Mouse (Mus musculus): ENCODE measurements around the gene Pip5k1b. TPM values are rescaled to one million over a fixed set of nuclear protein-coding genes. Genes with fewer than 3 reads are reported as not detected.

Pip5k1b gene
- polyA plus RNA-seq, 1 experiment from 2014 or later, result 5.3 TPM

- Histone ChIP-seq H3K9ac (no peak overlapping the region), H3K4me1 (0 out of 2 replicates have a peak, but pooled peaks cover 4% of the 10 kb centered on the region), H3K27ac (peak overlapping the region; percentile 81), H3K36me3 (peaks cover 15% of the 10 kb centered on the region; the same call in 1 of the 2 replicates), H3K4me2 (no peak overlapping the region), H3K27me3 (replicated peaks) (no peaks in the 10 kb centered on the region), H3K9me3 (no peaks in the 10 kb centered on the region), H3K4me3 (replicated peaks) (no peak overlapping the region)
- 73% methylated on average over 7 of the region's 7 CpGs for WGBS
- peak; percentile 72 for ATAC-seq (ENCODE audit: insufficient read depth, low FRiP score, low read depth)
These were observed 289.4 kb downstream of the Pip5k1b start for GRCm38 (mm10) chr19:24266046-24266830.

- H3K4me1 ChIP-seq, result no peaks in the 10 kb centered on the region
- peaks cover 12% of the 10 kb centered on the region; the same call in 1 of the 2 replicates for H3K36me3 ChIP-seq
- no peak overlapping the region for H3K9ac ChIP-seq
- no peaks in the 10 kb centered on the region for H3K9me3 ChIP-seq
- no peak overlapping the region for H3K4me3 ChIP-seq (replicated peaks)
- peak; percentile 63 for ATAC-seq (ENCODE audit: insufficient read depth, low FRiP score, low read depth)
- H3K27me3 ChIP-seq (replicated peaks), result no peaks in the 10 kb centered on the region
- WGBS, result 50% methylated on average over 7 of the region's 7 CpGs
- H3K27ac ChIP-seq, result no peak overlapping the region
- H3K4me2 ChIP-seq, result no peak overlapping the region
These were observed 290.7 kb downstream of the Pip5k1b start for GRCm38 (mm10) chr19:24264991-24265390.

- WGBS, result 93% methylated on average over 14 of the region's 14 CpGs
- no peaks in the 10 kb centered on the region for H3K4me1 ChIP-seq
- H3K4me3 ChIP-seq (replicated peaks), result no peak overlapping the region
- ATAC-seq (ENCODE audit: insufficient read depth, low FRiP score, low read depth), result no peak
- H3K27ac ChIP-seq, result no peak overlapping the region
- H3K9me3 ChIP-seq, result no peaks in the 10 kb centered on the region
- H3K27me3 ChIP-seq (replicated peaks), result no peaks in the 10 kb centered on the region
- H3K9ac ChIP-seq, result no peak overlapping the region
- H3K36me3 ChIP-seq, result peaks cover 12% of the 10 kb centered on the region; the same call in 1 of the 2 replicates
- no peak overlapping the region for H3K4me2 ChIP-seq
These were observed 292.9 kb downstream of the Pip5k1b start for GRCm38 (mm10) chr19:24262736-24263135.

DNA sequence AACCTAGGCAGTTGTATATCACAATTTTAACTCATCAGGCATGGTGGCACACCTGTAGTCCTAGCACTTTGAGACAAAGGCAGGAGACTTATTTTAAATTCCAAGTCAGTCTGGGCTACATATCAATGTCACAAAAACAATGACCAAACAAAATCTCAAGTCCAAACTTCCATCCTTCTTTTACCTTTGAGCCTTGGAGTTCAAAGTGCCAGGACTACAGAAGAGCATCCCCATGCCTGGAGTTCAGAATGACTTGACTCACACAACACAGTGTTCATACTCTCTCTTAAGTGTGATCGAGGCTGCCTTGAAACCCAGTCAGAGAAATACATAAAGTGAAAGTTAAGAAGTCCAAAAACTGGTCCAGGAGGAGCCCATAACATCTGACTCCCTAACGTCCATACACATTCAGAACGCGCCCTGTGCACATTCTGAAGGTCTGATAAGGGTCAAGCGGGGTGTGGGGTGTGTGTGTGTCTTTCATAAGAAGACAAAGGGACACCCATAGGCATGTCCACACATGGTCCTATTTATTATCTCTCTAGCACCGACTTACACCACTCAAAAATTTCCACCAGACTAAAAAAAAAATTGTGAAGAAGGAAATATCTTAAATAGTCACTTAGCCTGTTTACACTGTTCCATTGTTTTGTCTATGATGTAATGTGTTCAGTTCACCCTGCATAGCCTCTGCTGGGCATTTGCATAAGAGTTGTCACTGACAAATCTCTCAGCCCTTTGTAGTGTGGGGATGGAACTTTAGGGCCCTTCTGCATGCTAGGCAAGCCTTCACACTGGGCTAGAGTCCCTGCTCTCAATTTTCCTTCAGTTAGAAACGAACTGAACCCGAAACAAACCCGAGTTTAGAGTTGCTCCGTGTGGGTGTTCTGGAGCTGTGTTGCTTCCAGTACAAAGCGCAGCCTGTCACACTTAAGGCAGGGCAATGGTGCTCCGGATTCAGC, 296.0 kb downstream of the Pip5k1b start:
- no peak for ATAC-seq (ENCODE audit: insufficient read depth, low FRiP score, low read depth)
- Histone ChIP-seq H3K27me3 (replicated peaks) (no peaks in the 10 kb centered on the region), H3K4me1 (no peaks in the 10 kb centered on the region), H3K4me3 (replicated peaks) (no peak overlapping the region), H3K27ac (0 out of 2 replicates have a peak overlapping the region, but pooled peaks have one; percentile 40), H3K9ac (no peak overlapping the region), H3K9me3 (no peaks in the 10 kb centered on the region), H3K4me2 (no peak overlapping the region), H3K36me3 (0 out of 2 replicates have a peak, but pooled peaks cover 5% of the 10 kb centered on the region)
- WGBS, result 71% methylated on average over 12 of the region's 12 CpGs

DNA sequence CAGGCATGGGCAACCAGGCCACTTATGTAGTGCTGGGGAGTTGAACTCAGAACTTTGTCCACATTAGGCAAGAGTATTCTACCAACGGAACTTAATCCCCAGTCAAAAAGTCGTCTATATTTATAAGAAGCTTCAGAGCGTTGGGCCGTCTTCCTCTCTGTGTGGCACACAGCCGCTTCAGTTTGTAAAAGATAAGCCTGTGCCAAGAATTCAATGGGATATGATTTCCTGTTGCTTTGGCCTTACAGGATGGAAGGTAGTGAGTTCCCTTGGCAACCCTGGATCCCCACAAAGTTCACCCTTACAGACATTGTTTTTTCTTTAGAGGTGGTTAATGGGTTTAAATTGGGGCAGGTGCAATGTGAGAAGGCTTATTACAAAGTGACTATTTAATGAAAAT, 297.3 kb downstream of the Pip5k1b start:
- Histone ChIP-seq H3K27ac (peak overlapping the region; percentile 44; the same call in 1 of the 2 replicates), H3K4me3 (replicated peaks) (no peak overlapping the region), H3K9me3 (no peaks in the 10 kb centered on the region), H3K9ac (no peak overlapping the region), H3K27me3 (replicated peaks) (no peaks in the 10 kb centered on the region), H3K36me3 (no peaks in the 10 kb centered on the region), H3K4me1 (peaks cover 5% of the 10 kb centered on the region; the same call in 1 of the 2 replicates), H3K4me2 (no peak overlapping the region)
- peak; percentile 27; the same call in 1 of the 2 replicates for ATAC-seq (ENCODE audit: insufficient read depth, low FRiP score, low read depth)
- 44% methylated on average over 5 of the region's 5 CpGs for WGBS

DNA sequence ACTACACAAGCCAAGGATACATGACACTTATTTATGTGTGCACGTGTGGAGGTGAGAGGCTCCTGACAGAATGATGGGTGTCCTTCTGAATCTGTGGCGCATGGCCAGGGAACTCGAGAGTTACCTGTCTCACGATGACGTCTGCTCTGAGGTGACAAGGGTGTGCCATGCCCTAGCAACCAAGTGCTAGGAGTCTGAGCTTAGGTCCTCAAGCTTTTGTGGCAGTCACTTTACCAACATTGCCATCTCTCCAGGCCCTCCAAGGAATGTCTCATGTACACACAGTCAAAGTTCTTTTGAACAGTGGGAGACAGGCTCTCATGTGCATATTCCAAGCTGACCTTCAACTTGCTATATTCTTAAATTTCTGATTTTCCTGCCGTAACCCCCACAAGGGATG, 297.7 kb downstream of the Pip5k1b start:
- Histone ChIP-seq H3K27ac (peak overlapping the region; percentile 44; the same call in 1 of the 2 replicates), H3K9ac (no peak overlapping the region)
- WGBS, result 74% methylated on average over 6 of the region's 6 CpGs

GRCm38 (mm10) chr19:24253657-24254260, 301.9 kb downstream of the Pip5k1b start:
- no peak overlapping the region for H3K4me2 ChIP-seq
- 21% methylated on average over 9 of the region's 9 CpGs for WGBS
- H3K4me3 ChIP-seq (replicated peaks), result no peak overlapping the region
- no peak for ATAC-seq (ENCODE audit: insufficient read depth, low FRiP score, low read depth)
- H3K4me1 ChIP-seq, result peaks cover 9% of the 10 kb centered on the region; the same call in 1 of the 2 replicates
- H3K27ac ChIP-seq, result no peak overlapping the region
- no peaks in the 10 kb centered on the region for H3K36me3 ChIP-seq
- H3K9ac ChIP-seq, result no peak overlapping the region
- H3K27me3 ChIP-seq (replicated peaks), result no peaks in the 10 kb centered on the region
- no peaks in the 10 kb centered on the region for H3K9me3 ChIP-seq

More for the DNA sequence above, 297.7 kb downstream of the Pip5k1b start:
- Histone ChIP-seq H3K4me2 (no peak overlapping the region), H3K9me3 (no peaks in the 10 kb centered on the region), H3K36me3 (no peaks in the 10 kb centered on the region), H3K4me1 (peaks cover 5% of the 10 kb centered on the region; the same call in 1 of the 2 replicates), H3K27me3 (replicated peaks) (no peaks in the 10 kb centered on the region), H3K4me3 (replicated peaks) (no peak overlapping the region)
- no peak for ATAC-seq (ENCODE audit: insufficient read depth, low FRiP score, low read depth)

DNA sequence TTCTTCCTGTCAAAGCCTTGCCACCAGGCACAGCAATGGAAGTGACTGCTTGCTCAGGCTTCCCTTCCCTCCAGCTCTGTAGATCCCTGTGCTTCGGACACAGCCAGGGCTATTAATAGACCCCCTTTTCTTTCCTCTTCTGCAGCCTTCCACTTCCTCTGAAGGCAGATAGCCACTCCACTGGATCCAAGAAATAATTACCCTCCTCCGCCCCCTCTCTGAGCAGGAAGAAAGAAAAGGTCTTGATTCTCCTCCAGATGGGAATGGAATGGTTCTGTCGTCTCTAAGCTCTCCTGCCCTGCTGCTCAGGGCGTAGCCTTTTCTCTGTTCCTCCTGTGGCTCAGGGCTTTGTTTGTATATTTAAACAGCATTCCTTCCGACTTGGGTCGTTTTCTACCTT, 303.8 kb downstream of the Pip5k1b start:
- Histone ChIP-seq H3K27ac (peak overlapping the region; percentile 49; the same call in 1 of the 2 replicates), H3K36me3 (no peaks in the 10 kb centered on the region), H3K4me2 (peak overlapping the region; percentile 16; the same call in 1 of the 2 replicates), H3K4me1 (peaks cover 9% of the 10 kb centered on the region; the same call in 1 of the 2 replicates), H3K27me3 (replicated peaks) (no peaks in the 10 kb centered on the region), H3K9ac (no peak overlapping the region), H3K4me3 (replicated peaks) (no peak overlapping the region), H3K9me3 (no peaks in the 10 kb centered on the region)
- WGBS, result 8% methylated on average over 6 of the region's 6 CpGs
- peak; percentile 72; the same call in 1 of the 2 replicates for ATAC-seq (ENCODE audit: insufficient read depth, low FRiP score, low read depth)

Other genes with a start within 250 kb of the Pip5k1b start
- gene Fam122a, start 78.5 kb downstream of the Pip5k1b start, polyA plus RNA-seq (2015; fragmentation: Nextera tagmentation; extraction: Ambion mirVana), result 49.9 and 55.2 TPM in 2 replicates
- gene Tmem252, start 118.1 kb upstream of the Pip5k1b start, polyA plus RNA-seq (2015; fragmentation: Nextera tagmentation; extraction: Ambion mirVana), result 7.2 and 7.3 TPM in 2 replicates